Mouse (Mus musculus) ES-CJ7 (cell line): ENCODE measurements around the gene Dhx40.

Experiments
- DNase-seq: peaks from one replicate; pipeline ENCODE4 v3.0.0; 2011; ENCODE audit warnings: low read depth, low spot score

The Dhx40 gene

DNA sequence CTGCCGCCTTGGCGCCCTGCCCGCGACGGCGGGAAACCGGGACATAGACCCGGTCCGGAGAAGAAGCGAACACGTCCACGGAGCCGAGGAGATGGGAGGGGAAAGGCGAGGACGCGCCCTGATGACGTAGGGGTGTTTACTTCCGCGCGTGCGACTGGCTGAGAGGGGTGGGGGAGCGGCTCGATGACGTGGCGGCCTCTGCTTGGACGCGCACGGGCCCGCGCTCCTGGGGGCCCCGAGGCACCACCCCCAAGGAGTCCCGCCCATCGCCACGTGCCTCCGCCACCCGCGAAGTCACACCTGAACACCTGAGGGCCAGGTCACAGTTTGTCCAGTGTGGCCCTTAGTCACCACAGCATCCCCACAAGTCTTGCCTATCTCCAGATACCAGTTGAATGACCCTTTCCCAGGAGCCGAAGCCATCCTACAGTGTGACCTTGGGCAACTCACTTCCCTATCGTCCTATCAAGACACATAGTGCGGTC, at the start of gene Dhx40:
Gene Dhx40, minus strand, starts transcription at position 242 of the 485 bp plus-strand sequence.
- DNase-seq = peak; percentile 94

DNA sequence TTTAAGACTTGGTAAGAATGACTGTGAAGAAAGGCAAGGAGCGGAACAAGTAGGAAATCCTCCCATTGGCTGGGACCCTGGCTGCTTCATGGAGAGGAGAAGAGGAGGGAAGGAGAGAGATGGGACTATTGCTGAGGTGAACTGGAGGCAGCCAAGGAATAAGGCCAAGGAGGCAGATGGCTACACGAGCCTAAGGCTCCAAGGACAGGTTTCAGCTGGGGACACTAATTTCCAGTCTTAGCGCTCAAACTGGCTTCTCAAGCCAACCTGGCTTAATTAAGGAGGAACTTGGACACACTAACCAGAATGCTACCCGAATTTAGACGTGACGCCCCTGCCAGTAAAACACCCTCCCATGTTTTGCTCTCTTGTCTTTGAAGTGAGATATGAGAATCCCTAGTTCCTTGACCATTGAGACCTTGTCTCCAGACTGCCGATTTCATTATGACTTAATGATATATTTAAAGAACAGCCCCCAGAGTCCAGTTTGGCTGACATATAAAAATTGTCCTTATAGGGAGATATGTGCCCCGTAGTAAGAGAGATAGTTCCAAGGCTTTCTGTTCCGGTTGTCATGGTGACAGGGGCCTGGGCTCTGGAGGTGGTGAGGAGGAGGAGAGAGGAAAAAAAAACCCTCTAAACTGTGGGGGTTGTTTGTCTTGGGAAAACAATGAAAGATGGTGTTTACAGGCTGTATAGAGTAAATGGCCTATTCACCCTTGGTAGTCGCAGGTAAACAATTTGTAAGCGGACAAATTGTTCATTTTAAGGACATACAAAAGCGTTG, 48.3 kb upstream of the Dhx40 start:
- DNase-seq = no peak

DNA sequence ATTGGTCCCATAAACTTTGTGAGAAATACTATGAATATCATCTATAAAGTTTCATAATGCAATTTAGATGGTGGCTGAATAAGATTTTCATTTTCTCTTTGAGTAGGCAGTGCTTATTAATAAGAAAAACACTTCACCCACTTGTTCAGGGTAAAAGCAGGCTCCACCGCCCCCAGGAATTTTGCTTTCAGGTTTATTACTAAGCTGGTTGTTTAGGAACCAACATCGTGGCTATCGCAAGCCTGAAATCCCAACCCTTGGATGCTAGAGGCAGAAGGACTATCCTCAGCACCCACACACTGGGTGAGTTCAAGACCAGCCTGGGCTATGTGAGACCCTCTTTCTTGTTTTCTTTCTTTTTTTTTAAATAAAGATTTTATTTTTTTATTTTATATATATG, 45.5 kb upstream of the Dhx40 start:
- no peak for DNase-seq

DNA sequence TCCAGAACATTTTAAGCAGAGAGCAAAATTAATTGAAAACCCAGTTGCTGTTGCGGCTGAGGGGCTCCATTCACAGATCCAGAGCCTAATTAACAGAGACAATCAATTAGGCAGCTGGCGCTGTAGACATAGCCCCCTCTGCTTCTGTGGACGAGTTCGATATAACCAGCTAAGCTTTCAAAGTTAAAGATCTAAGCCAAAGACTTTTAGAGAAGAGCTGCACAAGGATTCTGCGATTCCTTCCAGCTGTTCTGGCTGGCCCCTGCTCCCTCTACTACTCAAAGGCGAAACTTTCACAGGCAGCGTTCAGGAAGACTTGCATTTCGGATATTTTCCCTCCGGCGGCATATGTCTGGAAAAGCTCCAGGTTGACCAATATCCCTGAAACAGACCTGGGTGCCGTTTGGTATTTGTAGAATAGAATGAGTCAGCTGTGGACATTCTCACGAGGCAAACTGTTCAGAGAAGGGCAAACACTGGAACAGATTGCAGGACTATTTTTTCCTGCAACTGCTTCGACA, 45.0 kb upstream of the Dhx40 start:
- DNase-seq = no peak

DNA sequence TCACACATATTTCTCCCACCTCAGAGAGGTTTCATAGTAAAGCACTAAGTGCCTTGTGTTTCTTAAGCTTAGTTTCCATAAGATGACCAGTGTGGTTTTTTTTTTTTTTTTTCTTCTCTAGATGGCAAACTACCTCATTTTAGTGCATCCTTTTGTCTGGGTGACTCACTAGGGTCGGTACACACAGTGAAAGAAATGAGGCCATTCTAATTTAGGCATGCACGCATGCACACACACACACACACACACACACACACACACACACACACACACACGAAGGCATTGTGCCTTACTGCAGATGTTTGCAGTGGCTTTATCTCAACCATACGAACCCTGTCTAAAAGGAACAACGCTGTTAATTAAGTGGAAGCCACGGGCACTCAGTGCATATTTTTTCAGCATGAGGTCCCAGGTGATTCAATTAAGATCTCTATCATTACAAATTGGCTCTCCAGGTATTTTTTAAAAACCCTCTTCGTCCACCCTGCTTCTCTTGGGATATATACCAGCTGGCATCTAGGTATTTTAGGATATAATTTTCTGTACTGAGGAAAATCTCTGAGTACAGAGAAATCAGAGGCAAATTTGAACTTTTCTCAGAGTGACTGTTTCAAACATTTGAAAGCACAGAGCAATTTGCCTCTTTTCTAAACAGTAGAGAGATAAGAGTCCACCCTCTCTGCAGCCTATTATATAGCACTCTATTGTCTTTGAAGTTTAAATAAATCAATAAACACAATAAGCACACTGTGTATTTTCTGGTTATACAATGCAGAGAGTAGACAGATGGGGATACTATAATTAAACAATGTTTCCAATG, 44.4 kb upstream of the Dhx40 start:
- DNase-seq = no peak

DNA sequence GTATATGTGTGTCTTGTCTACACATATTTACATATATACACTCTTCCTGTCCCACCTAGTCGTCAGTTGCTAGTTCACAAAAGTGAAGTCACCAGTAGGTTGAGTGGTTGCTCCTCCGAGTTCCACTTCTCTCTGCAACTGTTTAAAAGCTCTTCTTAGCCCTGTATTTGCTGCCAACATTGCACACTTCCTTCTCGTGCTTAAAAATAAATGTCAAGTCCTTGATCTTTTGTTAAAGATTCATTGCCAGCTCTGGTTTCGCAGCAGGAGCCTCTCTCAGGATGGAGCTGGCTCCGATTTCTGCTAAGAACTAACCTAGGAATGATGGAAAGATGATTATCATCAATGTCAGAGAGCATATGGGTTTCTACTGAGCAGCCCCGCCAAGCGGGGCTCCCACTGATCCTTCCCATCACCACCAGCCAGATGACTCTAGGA, 43.7 kb upstream of the Dhx40 start:
- no peak for DNase-seq

DNA sequence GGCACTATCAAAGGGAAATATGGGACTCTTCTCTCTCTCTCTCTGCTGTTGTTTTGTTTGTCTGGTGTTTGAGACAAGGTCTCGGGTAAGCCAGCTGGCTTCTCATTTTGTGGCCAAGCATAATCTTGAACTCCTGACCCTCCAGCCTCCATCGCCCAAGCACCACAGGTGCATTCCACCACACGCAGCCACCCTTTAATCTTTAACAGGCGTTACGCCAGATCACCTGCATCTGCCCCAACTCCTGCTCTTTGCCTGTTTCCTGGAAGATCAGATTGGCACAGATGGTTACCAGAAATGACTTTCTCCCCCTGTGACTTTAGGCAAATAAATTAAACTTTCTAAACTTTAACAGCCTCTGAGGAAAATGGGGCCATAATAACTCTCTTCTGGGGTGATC, 36.3 kb upstream of the Dhx40 start:
- no peak for DNase-seq

DNA sequence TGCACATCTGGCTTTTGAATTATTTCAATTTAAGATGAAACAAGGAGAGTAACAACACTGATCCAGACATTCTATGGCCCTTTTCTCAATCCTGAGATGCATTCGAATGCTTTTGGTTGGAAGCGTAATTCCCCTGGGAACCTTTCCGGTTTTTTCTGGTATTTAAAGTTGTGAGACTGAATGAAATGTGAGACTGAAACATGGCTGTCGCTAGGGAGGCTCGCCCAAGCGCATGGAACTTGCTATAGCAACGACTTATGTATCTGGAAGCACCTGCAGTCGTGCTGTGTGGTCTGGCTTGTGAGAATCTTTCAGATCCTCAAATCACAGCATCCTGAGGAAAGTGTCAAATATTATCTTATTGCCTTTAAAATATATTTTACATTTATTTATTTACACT, 33.7 kb upstream of the Dhx40 start:
- no peak for DNase-seq

DNA sequence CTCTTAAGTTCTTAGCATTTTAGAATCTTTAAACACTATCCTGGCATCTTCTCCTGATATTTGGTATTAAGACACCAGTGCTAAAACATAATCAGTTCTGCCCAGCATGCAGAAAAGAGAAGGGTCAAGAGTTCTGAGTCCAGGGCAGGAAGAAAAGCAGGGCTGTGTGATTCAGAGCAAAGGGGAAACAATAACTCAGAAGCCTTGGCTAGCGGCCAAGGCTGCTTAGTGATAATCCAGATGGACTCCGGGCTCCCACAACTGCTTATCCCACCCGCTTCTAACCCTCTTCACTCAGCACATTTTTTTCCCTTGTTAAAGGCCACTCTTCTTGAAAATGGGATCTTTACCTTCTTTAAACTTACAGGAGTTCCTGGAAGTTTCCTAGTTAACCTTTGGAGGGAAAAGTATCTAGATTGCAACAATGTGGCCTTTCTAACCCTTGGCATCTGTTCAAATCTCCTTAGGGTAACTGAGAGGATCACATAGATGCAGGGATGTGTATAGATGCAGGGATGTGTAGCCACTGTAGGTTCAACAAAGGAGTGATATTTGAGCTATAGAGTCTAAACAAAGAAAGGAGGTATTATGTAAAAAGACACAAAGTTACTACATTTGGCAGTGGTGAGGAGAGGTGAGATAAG, 33.1 kb upstream of the Dhx40 start:
- DNase-seq = no peak

DNA sequence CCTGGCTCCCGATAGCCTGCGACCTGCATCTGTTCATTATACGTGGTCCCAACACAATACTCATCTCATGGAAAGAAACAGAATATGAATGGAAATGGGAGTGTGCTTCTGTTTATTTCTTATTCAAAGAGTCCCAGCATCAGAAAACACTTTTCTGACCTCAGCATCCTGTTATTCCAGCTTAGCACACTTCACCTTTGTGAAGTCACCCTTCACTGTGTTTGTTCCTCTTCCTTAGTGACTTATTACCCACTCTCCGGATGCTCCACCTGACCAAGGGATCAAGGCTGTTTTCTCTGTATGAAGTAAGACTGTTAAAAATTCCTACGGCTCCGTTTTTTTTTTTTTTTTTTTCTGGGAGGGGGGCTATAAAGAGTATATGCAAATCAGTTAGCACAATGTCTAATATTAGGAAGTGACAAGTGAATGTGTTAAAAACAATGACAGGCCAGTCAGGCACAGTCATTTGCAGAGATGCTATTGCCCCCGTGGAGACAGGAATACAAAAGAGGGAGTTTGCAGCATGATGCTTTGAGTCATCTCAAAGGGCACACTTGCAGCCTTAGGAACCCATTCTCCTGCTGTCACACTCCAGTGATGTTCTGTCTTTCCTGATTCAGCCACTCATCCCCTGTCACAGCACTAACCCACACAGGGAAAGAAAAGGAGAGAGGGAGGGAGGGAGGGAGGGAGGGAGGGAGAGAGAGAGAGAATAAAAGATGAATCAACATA, 32.3 kb upstream of the Dhx40 start:
- no peak for DNase-seq

DNA sequence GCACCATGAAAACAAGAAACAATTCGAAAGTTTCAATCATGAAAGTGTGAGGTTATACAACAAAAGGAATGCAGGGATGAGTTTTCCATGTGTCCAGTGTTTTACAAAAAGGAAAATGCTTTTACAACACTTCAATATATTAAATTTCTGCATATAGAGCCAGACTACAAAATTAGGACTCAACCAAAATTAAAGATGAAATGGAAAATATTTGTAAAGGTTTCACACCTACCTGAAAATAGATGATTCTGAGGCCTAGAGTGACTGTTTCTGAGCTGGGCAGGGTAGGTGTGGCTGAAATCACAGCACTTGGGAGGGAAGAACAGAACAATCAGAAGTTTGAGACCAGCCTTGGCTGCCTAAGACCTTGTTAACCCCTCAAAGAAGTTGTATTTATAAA, 31.2 kb upstream of the Dhx40 start:
- no peak for DNase-seq

DNA sequence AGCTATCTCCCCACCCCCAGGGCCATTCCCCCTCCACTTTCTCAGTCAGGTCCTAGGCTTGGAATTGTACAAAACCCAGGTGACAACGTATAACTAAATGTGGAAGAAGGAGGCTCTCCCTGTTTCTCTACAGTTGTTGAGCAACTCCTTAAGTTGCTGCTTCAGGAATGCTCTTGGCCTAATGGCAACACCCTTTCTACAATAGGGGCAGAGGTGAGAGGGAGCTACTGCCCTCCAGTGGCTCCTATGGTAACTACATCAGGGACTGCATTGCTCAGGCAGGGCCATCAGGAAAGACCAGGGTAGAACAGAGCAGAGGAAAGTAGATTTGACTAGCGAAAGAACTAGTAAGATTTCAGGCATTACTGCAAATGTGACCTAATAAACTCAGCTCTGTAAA, 28.8 kb upstream of the Dhx40 start:
- peak; percentile 88 for DNase-seq

DNA sequence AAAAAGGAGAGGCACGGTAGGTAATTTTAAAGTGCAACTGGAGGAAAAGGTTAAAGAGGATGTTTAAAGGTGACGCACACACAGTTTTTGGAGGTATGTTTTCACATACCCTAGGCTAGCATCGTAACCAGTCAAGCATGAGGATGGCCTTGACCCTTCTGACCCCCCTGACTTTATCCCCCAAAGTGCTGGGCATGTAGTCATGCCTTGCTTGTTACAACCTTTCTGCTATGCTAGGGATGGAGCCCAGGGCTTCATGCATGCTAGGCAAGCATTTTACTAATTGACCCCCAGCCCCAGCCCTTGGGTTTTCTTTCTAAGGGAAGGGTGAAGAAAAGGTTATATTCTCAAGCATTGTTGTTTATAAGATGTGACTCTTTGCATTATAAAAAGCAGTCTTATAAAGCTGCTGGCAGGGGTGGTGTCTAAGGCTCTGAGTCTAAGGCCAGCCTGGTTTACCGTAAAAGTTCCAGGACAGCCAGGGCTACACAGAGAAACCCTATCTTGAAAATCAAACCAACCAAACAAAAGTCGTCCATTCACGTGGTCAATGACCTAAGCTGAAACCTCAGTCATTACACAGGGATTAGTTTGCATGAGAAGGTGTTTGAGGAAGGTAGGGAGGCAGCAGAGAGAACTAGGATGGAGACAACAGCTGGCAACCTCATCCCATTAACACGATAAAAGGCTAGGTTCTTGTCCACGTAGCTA, 27.2 kb upstream of the Dhx40 start:
- DNase-seq = peak; percentile 33

DNA sequence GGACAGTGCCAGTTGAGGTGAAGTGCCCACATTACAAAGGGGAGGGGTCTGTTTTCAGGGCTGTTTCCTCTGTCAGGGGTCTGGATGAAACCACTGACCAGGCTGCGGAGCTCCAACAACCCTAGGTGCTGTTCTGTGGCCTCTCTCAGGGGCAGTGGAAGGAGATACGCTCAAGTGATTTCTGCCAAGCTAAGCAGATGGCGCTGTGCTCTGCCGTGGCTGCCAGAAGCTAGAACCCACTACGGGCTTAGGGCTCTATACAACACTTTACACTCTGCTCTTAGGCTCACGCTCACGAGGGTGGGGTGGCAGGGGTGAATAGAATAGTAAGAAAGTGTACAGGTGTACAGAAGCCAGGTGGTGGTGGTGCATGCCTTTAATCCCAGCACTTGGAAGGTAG, 26.5 kb upstream of the Dhx40 start:
- DNase-seq = no peak

DNA sequence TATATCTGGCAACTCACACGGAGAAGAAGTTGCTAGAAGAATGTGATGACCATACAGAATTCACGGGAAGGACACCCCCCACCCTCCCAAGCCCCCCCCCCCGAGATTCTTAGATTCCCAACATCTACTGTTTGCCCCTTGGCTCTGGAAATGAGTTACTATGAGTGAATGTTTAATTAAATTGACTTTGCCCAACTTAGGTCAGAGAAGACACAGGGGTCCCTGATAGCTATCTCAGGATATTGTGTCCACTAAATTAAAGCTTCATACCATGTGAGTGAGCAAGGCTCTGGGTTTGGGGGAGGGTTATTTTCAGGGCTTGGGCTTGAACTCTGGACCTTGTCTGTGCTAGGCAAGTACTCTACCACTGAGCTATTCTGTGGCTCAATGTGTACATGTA, 25.6 kb upstream of the Dhx40 start:
- DNase-seq = no peak

DNA sequence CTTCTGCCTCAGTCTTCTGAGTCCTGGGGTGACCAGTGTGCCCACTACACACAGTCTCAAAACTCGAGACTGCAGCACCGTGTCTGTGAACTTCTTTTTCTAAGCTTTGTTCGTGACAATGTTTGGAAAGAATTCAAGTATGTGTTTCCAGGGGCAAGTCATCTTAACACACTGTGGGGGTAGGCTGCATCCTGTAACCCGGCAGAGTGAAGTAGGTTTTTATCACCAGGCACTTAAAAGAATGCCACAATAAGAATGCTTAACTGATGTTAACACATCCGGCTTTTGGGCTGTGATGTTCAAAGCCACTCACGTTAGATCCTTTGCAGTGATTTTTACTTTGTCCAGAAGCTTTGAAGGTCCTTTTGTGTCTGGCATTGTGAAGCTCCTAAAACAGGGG, 20.9 kb upstream of the Dhx40 start:
- no peak for DNase-seq

DNA sequence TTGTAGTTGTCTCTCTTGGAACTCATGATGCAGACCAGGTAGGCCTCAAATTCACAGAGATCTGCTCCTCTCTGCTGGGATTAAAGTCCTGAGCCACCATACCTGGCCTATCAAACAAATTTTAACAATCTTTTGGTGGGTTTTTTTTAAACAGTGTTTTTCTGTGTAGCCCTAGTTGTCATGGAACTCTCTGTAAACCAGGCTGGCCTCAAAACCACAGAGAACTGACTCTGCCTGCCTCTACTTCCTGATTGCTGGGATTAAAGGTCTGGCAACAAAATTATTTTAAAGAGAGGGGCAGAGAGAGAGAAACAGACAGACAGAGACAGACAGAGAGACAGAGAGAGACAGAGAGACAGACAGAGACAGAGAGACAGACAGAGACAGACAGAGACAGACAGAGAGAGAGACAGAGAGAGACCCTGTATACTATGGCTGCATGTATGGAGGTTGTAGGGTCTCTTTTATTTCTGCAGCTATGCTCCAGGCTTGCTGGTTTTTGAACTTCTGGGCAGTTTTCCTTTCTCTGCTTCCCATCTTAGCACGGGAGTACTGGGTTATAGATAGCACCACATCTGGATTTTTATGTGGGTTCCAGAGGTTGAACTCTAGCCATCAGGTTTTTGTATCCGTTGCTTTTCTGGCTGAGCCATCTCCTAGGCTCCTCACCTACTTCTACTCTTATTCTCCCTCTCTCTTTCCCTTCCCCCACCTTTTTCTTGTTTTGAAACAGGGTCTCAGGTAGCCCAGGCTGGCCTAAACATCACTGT, 20.1 kb upstream of the Dhx40 start:
- DNase-seq = no peak

DNA sequence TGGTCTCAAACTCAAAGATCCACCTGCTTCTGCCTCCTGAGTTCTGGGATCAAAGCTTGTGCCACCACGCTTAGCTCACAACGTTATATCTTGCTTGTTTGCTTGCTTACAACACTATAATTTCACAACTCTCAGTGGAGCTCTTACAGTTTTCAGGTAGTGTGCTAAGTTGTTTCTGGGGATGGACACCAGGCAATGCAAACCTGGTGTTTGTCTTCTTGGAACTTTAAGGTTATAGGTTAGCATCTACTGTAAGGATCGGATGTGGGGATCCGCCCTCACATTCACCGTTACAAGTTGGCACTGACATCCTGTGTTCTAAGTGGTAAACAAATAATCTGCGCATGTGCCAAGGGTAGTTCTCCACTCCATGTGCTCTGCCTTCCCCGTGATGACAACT, 16.9 kb upstream of the Dhx40 start:
- no peak for DNase-seq

DNA sequence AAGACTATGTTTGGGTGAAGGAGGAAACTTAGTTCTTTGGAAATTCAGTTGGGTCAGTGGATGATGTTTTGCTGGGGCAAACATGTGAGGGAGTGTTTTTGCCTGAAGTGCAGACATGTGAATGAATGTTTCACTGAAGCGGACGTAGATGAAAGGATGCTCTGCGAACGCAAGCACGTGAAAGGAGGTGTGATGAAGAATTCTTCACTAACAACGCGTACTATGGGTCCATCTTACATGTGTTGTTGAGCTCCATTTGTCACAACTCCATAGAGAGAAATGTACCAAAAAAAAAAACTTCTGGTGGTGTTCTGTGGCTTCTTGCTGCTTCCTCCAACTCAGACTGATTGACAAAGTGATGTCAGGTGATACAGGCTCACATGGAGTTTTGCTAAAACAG, 15.0 kb upstream of the Dhx40 start:
- no peak for DNase-seq

DNA sequence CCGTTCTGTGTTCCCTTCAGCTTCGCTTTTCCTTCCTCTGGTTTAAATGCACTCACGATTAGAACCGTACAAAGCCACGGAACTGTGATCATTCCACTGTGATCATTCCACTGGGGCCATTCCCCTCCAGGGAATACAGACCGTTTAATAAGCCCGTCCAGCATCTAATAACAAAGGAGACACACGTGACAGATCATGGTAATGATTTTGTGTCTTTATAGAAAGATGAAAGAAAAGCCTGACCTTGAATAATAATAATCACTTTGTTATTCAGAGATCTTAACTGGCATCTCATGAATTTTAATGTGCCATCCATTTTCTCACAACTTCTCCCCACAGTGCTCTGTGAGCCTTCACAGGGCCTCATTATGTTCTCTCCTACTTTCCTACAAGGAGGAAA, 12.0 kb upstream of the Dhx40 start:
- no peak for DNase-seq
